Comparison of ENCODE assay signal across 14 mouse cellular contexts in genomic region chr2:9926194-9926904, GRCm38 (mm10). TPM values are rescaled to one million over a fixed set of nuclear protein-coding genes. Genes with fewer than 3 reads are reported as not detected.
DNase-seq lines count a peak whose midpoint lies in the region; ATAC-seq and TF ChIP-seq lines count a peak whose summit lies in the region.
"Had no signal": no experiment of that assay in that cellular context is flagged by ENCODE, and none has a peak within 500 bp of the region (broad histone marks: within the 10 kb centered on the region; RNA-seq: fewer than 3 reads in every experiment).

No protein-coding gene starts in this region.

- H3K9me3 ChIP-seq in CH12.LX (replicated peaks; ENCODE audit: low read length): no peaks in the 10 kb centered on the region
- no peaks in the 10 kb centered on the region for H3K9me3 ChIP-seq in forebrain, embryonic 11.5 days (ENCODE audit: control insufficient read depth, low read length)
- no peaks in the 10 kb centered on the region for H3K9me3 ChIP-seq in liver, postnatal 0 days (ENCODE audit: low read length)
- H3K9me3 ChIP-seq: embryonic facial prominence, embryonic 15.5 days; heart, embryonic 10.5 days; lung, embryonic 15.5 days; neural tube, embryonic 13.5 days had no signal

- TF ChIP-seq POLR2A in kidney, adult 2 months (IDR thresholded peaks at IDR 0.05; ENCODE audit: low read depth, low read length): no peak
- TF ChIP-seq POLR2A in CH12.LX (IDR thresholded peaks at IDR 0.05; ENCODE audit: low read depth, low read length): no peak
- no peak for TF ChIP-seq POLR2A in cerebellum, adult 2 months (IDR thresholded peaks at IDR 0.05; ENCODE audit: borderline replicate concordance, insufficient read depth, low read length)

- H3K27ac ChIP-seq in kidney, adult 2 months (ENCODE audit: insufficient read depth, low read depth, low read length): peak overlapping the region; percentile 46; the same call in 1 of the 2 replicates
- peak overlapping the region; percentile 91 for H3K27ac ChIP-seq in CH12.LX (ENCODE audit: insufficient read depth, low read depth)
- no peak overlapping the region for H3K27ac ChIP-seq in forebrain, embryonic 11.5 days (ENCODE audit: low read depth, low read length)
- peak overlapping the region; percentile 58 for H3K27ac ChIP-seq in liver, postnatal 0 days (ENCODE audit: low read depth)
- H3K27ac ChIP-seq in cerebellum, adult 2 months (ENCODE audit: insufficient read depth, low read length): no peak overlapping the region
- H3K27ac ChIP-seq: embryonic facial prominence, embryonic 15.5 days; heart, embryonic 10.5 days; lung, embryonic 15.5 days; neural tube, embryonic 13.5 days had no signal

- H3K4me2 ChIP-seq in CH12.LX (ENCODE audit: insufficient read depth, low read depth, poor library complexity, severe bottlenecking): peak overlapping the region; percentile 33
- no peak overlapping the region for H3K4me2 ChIP-seq in forebrain, embryonic 11.5 days (ENCODE audit: low read depth, low read length, severe bottlenecking)
- peak overlapping the region; percentile 24 for H3K4me2 ChIP-seq in liver, postnatal 0 days (ENCODE audit: low read depth, low read length)
- H3K4me2 ChIP-seq: embryonic facial prominence, embryonic 15.5 days; lung, embryonic 15.5 days; neural tube, embryonic 13.5 days had no signal

- 37% methylated on average over 7 of the region's 7 CpGs for WGBS in kidney, adult 2 months
- WGBS in forebrain, embryonic 11.5 days: 32% methylated on average over 7 of the region's 7 CpGs
- WGBS in liver, postnatal 0 days (ENCODE audit: insufficient replicate concordance): 36% methylated on average over 7 of the region's 7 CpGs
- 54% methylated on average over 7 of the region's 7 CpGs for WGBS in cerebellum, adult 2 months

- peak overlapping the region; percentile 55 for H3K9ac ChIP-seq in CH12.LX (ENCODE audit: insufficient read depth, low read depth)
- H3K9ac ChIP-seq in forebrain, embryonic 11.5 days (ENCODE audit: low read length): no peak overlapping the region
- no peak overlapping the region for H3K9ac ChIP-seq in liver, postnatal 0 days (replicated peaks)
- H3K9ac ChIP-seq: embryonic facial prominence, embryonic 15.5 days; lung, embryonic 15.5 days; neural tube, embryonic 13.5 days had no signal

- TF ChIP-seq EP300 in CH12.LX (IDR thresholded peaks at IDR 0.05; ENCODE audit: low read length): no peak
- TF ChIP-seq EP300 in liver, postnatal 0 days (IDR thresholded peaks at IDR 0.05; ENCODE audit: low read depth): no peak

- in situ Hi-C loops in CH12.LX (cut with MboI; ENCODE audit: low pct_ligation_motif_present, low pct_unique_long_range_greater_than_20kb, low sequenced_read_pairs): no loop called here

- no peak overlapping the region for H3K4me3 ChIP-seq in kidney, adult 2 months (ENCODE audit: insufficient read depth, low read depth, low read length)
- peak overlapping the region in 2 of 3 experiments; percentile 24 to 34 for H3K4me3 ChIP-seq in CH12.LX (replicated peaks in 1 of 3; ENCODE audit: low read depth in 2 of 3, low read length in 2 of 3, poor library complexity in 1 of 3)
- no peak overlapping the region for H3K4me3 ChIP-seq in forebrain, embryonic 11.5 days (ENCODE audit: low read depth, low read length)
- H3K4me3 ChIP-seq in liver, postnatal 0 days (ENCODE audit: low read depth, low read length): peak overlapping the region; percentile 2; the same call in 1 of the 2 replicates
- no peak overlapping the region for H3K4me3 ChIP-seq in cerebellum, adult 2 months (replicated peaks; ENCODE audit: insufficient read depth, low read depth, low read length)
- H3K4me3 ChIP-seq: embryonic facial prominence, embryonic 15.5 days; heart, embryonic 10.5 days; lung, embryonic 15.5 days; neural tube, embryonic 13.5 days had no signal

- no peak for TF ChIP-seq CTCF in kidney, adult 2 months (conservative IDR thresholded peaks at IDR 0.05; ENCODE audit: insufficient read depth, insufficient read length, low read depth, low read length)
- no peak for TF ChIP-seq CTCF in CH12.LX (conservative IDR thresholded peaks at IDR 0.05 in 1 of 2, IDR thresholded peaks at IDR 0.05 in 1 of 2; ENCODE audit: low read depth in 2 of 2, low read length in 2 of 2)
- 0 out of 2 replicates have a peak, but pooled peaks have one; percentile 4 for TF ChIP-seq CTCF in liver, postnatal 0 days (IDR thresholded peaks at IDR 0.05; ENCODE audit: low read depth)
- no peak for TF ChIP-seq CTCF in cerebellum, adult 2 months (IDR thresholded peaks at IDR 0.05; ENCODE audit: borderline replicate concordance, insufficient read depth, low read depth, low read length)

- peaks cover 6% of the 10 kb centered on the region for H3K4me1 ChIP-seq in kidney, adult 2 months (ENCODE audit: control insufficient read depth, insufficient read depth, low read length)
- H3K4me1 ChIP-seq in CH12.LX (ENCODE audit: control insufficient read depth in 1 of 2, insufficient read depth in 2 of 2): peaks cover 2 to 21% of the 10 kb centered on the region in 2 experiments; a peak in 3 of 4 replicates
- no peaks in the 10 kb centered on the region; the same call in 1 of the 2 replicates for H3K4me1 ChIP-seq in forebrain, embryonic 11.5 days (replicated peaks; ENCODE audit: control insufficient read depth, insufficient read depth, low read length)
- H3K4me1 ChIP-seq in liver, postnatal 0 days (ENCODE audit: insufficient read depth): 0 out of 2 replicates have a peak, but pooled peaks cover 3% of the 10 kb centered on the region
- no peaks in the 10 kb centered on the region for H3K4me1 ChIP-seq in cerebellum, adult 2 months (ENCODE audit: control insufficient read depth, insufficient read depth, low read length)
- H3K4me1 ChIP-seq: embryonic facial prominence, embryonic 15.5 days had no signal

- H3K36me3 ChIP-seq in kidney, adult 2 months (ENCODE audit: control insufficient read depth, insufficient read depth, low read length): no peaks in the 10 kb centered on the region
- peaks cover 7 to 38% of the 10 kb centered on the region in 2 experiments for H3K36me3 ChIP-seq in CH12.LX (replicated peaks in 1 of 2; ENCODE audit: control insufficient read depth in 1 of 2, insufficient read depth in 1 of 2, low read length in 1 of 2)
- no peaks in the 10 kb centered on the region for H3K36me3 ChIP-seq in forebrain, embryonic 11.5 days (ENCODE audit: control insufficient read depth, insufficient read depth, low read length)
- no peaks in the 10 kb centered on the region for H3K36me3 ChIP-seq in liver, postnatal 0 days (replicated peaks; ENCODE audit: insufficient read depth, low read length)
- H3K36me3 ChIP-seq: heart, embryonic 10.5 days; lung, embryonic 15.5 days had no signal

- TF ChIP-seq RAD21 in CH12.LX (IDR thresholded peaks at IDR 0.05; ENCODE audit: low read depth, low read length): no peak; the same call in 1 of the 2 replicates

- no peaks in the 10 kb centered on the region for H3K27me3 ChIP-seq in kidney, adult 2 months (replicated peaks; ENCODE audit: control insufficient read depth, insufficient read depth, low read length)
- no peaks in the 10 kb centered on the region for H3K27me3 ChIP-seq in CH12.LX (replicated peaks)
- H3K27me3 ChIP-seq in forebrain, embryonic 11.5 days (ENCODE audit: control insufficient read depth, insufficient read depth, low read length): peaks cover 2% of the 10 kb centered on the region; the same call in 1 of the 2 replicates
- H3K27me3 ChIP-seq in liver, postnatal 0 days (ENCODE audit: insufficient read depth, low read length): no peaks in the 10 kb centered on the region
- H3K27me3 ChIP-seq in cerebellum, adult 2 months (ENCODE audit: control insufficient read depth, insufficient read depth, low read length): no peaks in the 10 kb centered on the region
- H3K27me3 ChIP-seq: embryonic facial prominence, embryonic 15.5 days; lung, embryonic 15.5 days; neural tube, embryonic 13.5 days had no signal

- dilution Hi-C loops in CH12.LX (cut with MboI; ENCODE audit: extremely low pct_ligation_motif_present, extremely low pct_unique_long_range_greater_than_20kb, low sequenced_read_pairs): no loop called here

- peak; percentile 14 for DNase-seq in kidney, adult 2 months
- DNase-seq in kidney, postnatal 25 days: no peak
- DNase-seq in CH12.LX (ENCODE audit: extremely low read depth): peak; percentile 79
- DNase-seq in forebrain, embryonic 11.5 days (ENCODE audit: low spot score): no peak
- peak; percentile 35 for DNase-seq in liver, postnatal 0 days
- no peak for DNase-seq in cerebellum, adult 2 months
- no peak for DNase-seq in cerebellum, postnatal 10 days
- no peak for DNase-seq in thymus, adult 18-20 months
- DNase-seq: adrenal gland, adult 2 months had no signal

- peak; percentile 54 for ATAC-seq in forebrain, embryonic 11.5 days (replicated peaks; ENCODE audit: low FRiP score)
- ATAC-seq in liver, postnatal 0 days: peak; percentile 93

- H3K79me2 ChIP-seq in CH12.LX (replicated peaks; ENCODE audit: control insufficient read depth, extremely low read depth, insufficient read depth, poor library complexity, severe bottlenecking): no peaks in the 10 kb centered on the region

TF ChIP-seq in CH12.LX, 34 proteins besides CTCF, POLR2A, EP300 and RAD21 (continues in another document):
- TF ChIP-seq CHD1 (IDR thresholded peaks at IDR 0.05; ENCODE audit: low read depth, low read length) (no peak), NRF1 (IDR thresholded peaks at IDR 0.05; ENCODE audit: low read depth, low read length) (no peak)

RNA-seq across cellular contexts. Expression of gene Gata3, which starts 36.5 kb away (rescaled TPM):
- polyA plus RNA-seq in kidney, adult 2 months (2012; rRNA removed): 14.9 and 15.4 TPM in 2 replicates
- total RNA-seq in CH12.LX (2012; rRNA removed): 0.08 and 0.34 TPM in 2 replicates
- 0.11 and 0.20 TPM in 2 replicates for total RNA-seq in CH12.LX (2014; rRNA removed)
- 0.50 and 0.63 TPM in 2 replicates for polyA plus RNA-seq in CH12.LX (2012; ENCODE audit: insufficient read length, low read depth)
- 3.4 and 4.2 TPM in 2 replicates for polyA plus RNA-seq in forebrain, embryonic 11.5 days (2014; fragmentation: Nextera tagmentation; extraction: Ambion mirVana)
- polyA plus RNA-seq in liver, postnatal 0 days (2015; fragmentation: Nextera tagmentation; extraction: Ambion mirVana): 1.1 and 1.3 TPM in 2 replicates
- polyA plus RNA-seq in cerebellum, adult 2 months (2012; rRNA removed): 1.2 and 1.3 TPM in 2 replicates

RNA-seq across cellular contexts. Expression of gene 9230102O04Rik, which starts 37.0 kb away (rescaled TPM):
- polyA plus RNA-seq in kidney, adult 2 months (2012; rRNA removed): 1.6 and 2.8 TPM in 2 replicates
- total RNA-seq in CH12.LX (2012; rRNA removed) (0.17 and 0.38 TPM in 2 replicates), CH12.LX (2014; rRNA removed) (not detected in 2 replicates)
- polyA plus RNA-seq in CH12.LX (2012; ENCODE audit: insufficient read length, low read depth): not detected in 2 replicates
- not detected in 2 replicates for polyA plus RNA-seq in forebrain, embryonic 11.5 days (2014; fragmentation: Nextera tagmentation; extraction: Ambion mirVana)
- polyA plus RNA-seq in liver, postnatal 0 days (2015; fragmentation: Nextera tagmentation; extraction: Ambion mirVana): not detected in 2 replicates
- not detected in 2 replicates for polyA plus RNA-seq in cerebellum, adult 2 months (2012; rRNA removed)
- total RNA-seq: adrenal gland, adult 2 months had no signal
- polyA plus RNA-seq: adrenal gland, adult 2 months; heart, embryonic 10.5 days; lung, embryonic 15.5 days; neural tube, embryonic 13.5 days; stomach, embryonic 16.5 days had no signal

RNA-seq across cellular contexts. Expression of gene 4930412O13Rik, which starts 45.3 kb away (rescaled TPM):
- 0.39 and 1.4 TPM in 2 replicates for polyA plus RNA-seq in kidney, adult 2 months (2012; rRNA removed)
- total RNA-seq in CH12.LX (2012; rRNA removed) (not detected in 2 replicates), CH12.LX (2014; rRNA removed) (not detected in 2 replicates)
- not detected in 2 replicates for polyA plus RNA-seq in CH12.LX (2012; ENCODE audit: insufficient read length, low read depth)
- not detected in 2 replicates for polyA plus RNA-seq in forebrain, embryonic 11.5 days (2014; fragmentation: Nextera tagmentation; extraction: Ambion mirVana)
- not detected in 2 replicates for polyA plus RNA-seq in liver, postnatal 0 days (2015; fragmentation: Nextera tagmentation; extraction: Ambion mirVana)
- 0.30 TPM in 1 of 2 replicates, not detected in the other for polyA plus RNA-seq in cerebellum, adult 2 months (2012; rRNA removed)
- polyA plus RNA-seq: lung, embryonic 15.5 days; stomach, embryonic 16.5 days had no signal

Comparison
In these comparisons a context has a peak if more than half of its experiments do, and no peak if none do; other contexts are left out.
1. DNase-seq: peak in kidney, adult 2 months (single experiment), CH12.LX (single experiment) and liver, postnatal 0 days (single experiment); none in kidney, postnatal 25 days (0 of 2), forebrain, embryonic 11.5 days (single experiment), cerebellum, adult 2 months (0 of 2), cerebellum, postnatal 10 days (0 of 2) and thymus, adult 18-20 months (0 of 2).
2. H3K27ac ChIP-seq: peak in kidney, adult 2 months (single experiment), CH12.LX (single experiment) and liver, postnatal 0 days (single experiment); none in forebrain, embryonic 11.5 days (single experiment) and cerebellum, adult 2 months (single experiment).
3. H3K4me3 ChIP-seq: peak in CH12.LX (2 of 3) and liver, postnatal 0 days (single experiment); none in kidney, adult 2 months (single experiment), forebrain, embryonic 11.5 days (single experiment) and cerebellum, adult 2 months (single experiment).